Mouse (Mus musculus): ENCODE data around the gene Bloc1s5. TPM values are rescaled to one million over a fixed set of nuclear protein-coding genes. Genes with fewer than 3 reads are reported as not detected.
A peak's percentile ranks its signal among the peaks of the same experiment; 100 is the strongest.

Gene Bloc1s5
- polyA plus RNA-seq, 1 experiment from 2014 or later, result 24.7 TPM

DNA sequence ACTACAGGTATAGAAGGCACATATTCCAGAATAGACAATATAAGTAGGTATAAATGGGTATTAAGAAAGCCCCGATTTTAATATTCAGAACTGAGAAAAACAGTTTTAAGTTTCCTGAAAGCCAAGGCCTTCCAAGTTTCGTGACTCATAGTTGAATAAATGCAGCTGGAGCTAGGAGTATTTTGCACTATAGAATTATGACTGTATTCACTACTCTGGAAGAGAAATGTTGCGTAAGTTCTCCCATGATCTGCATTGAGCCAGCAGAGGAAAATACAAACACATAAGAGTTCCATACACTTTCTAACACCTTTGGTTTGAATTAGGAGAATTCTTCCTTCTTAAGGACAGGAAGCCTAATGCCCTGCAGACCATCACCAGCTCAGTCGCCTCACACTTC is 15.4 kb upstream of the Bloc1s5 start:
- Histone ChIP-seq H3K27me3 (replicated peaks; ENCODE audit: control insufficient read depth, insufficient read depth, low read length) (no peaks in the 10 kb centered on the region), H3K4me3 (ENCODE audit: low read length) (no peak overlapping the region), H3K9me3 (ENCODE audit: control insufficient read depth, low read length) (no peaks in the 10 kb centered on the region), H3K27ac (ENCODE audit: low read depth, low read length) (no peak overlapping the region), H3K9ac (ENCODE audit: low read depth, low read length) (no peak overlapping the region), H3K4me2 (ENCODE audit: low read length) (no peak overlapping the region), H3K4me1 (ENCODE audit: control insufficient read depth, insufficient read depth, low read depth, low read length) (no peaks in the 10 kb centered on the region), H3K36me3 (ENCODE audit: control insufficient read depth, insufficient read depth, low read length) (peaks cover 54% of the 10 kb centered on the region)
- no peak for ATAC-seq
- 94% methylated on average over 4 of the region's 4 CpGs for WGBS

DNA sequence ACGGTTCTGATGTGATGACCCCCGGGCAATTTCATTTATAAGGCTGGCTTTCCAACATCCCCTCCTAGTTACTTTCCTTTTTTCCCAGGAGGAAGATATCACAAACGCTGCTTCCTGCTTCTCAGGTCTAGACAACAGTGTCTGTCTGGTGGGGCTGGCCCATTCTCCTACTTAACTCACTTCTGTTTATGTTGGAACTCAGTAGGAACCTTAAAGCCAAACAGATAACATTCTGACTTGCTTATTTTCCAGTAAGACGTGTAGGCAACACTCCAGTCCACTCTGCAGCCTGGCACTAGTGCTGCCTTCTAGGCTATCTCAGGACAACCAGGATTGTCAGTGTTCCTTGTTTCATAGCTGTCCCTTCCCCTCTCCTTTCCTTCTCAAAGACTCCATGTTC is 14.2 kb upstream of the Bloc1s5 start:
- Histone ChIP-seq H3K27me3 (replicated peaks; ENCODE audit: control insufficient read depth, insufficient read depth, low read length) (no peaks in the 10 kb centered on the region), H3K4me2 (ENCODE audit: low read length) (no peak overlapping the region), H3K27ac (ENCODE audit: low read depth, low read length) (no peak overlapping the region), H3K4me3 (ENCODE audit: low read length) (no peak overlapping the region), H3K9ac (ENCODE audit: low read depth, low read length) (no peak overlapping the region), H3K9me3 (ENCODE audit: control insufficient read depth, low read length) (no peaks in the 10 kb centered on the region), H3K36me3 (ENCODE audit: control insufficient read depth, insufficient read depth, low read length) (peaks cover 52% of the 10 kb centered on the region), H3K4me1 (ENCODE audit: control insufficient read depth, insufficient read depth, low read depth, low read length) (no peaks in the 10 kb centered on the region)
- 92% methylated on average over 4 of the region's 4 CpGs for WGBS
- ATAC-seq, result no peak

DNA sequence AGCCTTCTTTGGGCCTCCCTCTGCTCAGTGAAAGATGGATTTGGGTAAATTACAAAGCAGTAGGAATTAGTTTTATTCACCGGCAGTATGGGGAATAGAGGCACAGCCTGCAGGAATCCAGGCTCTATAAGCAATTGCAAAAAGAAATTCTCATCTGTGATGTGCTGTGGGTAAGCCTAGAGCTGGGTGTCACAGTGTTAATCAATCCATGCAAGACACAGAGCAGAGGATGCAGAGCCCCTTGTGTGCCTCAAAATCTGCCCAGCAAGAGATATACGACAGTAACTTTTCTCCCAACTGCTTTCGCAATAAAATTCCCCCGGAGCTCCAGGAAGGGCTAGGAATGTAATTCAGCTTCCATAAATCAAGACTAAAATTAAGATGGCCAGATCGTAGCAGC is 6.5 kb upstream of the Bloc1s5 start:
- 83% methylated on average over 5 of the region's 5 CpGs for WGBS
- no peak for ATAC-seq
- H3K4me3 ChIP-seq (ENCODE audit: low read length), result no peak overlapping the region
- H3K4me1 ChIP-seq (ENCODE audit: control insufficient read depth, insufficient read depth, low read depth, low read length), result no peaks in the 10 kb centered on the region
- H3K9me3 ChIP-seq (ENCODE audit: control insufficient read depth, low read length), result no peaks in the 10 kb centered on the region
- peaks cover 25% of the 10 kb centered on the region for H3K36me3 ChIP-seq (ENCODE audit: control insufficient read depth, insufficient read depth, low read length)
- H3K9ac ChIP-seq (ENCODE audit: low read depth, low read length), result no peak overlapping the region
- no peak overlapping the region for H3K4me2 ChIP-seq (ENCODE audit: low read length)
- no peak overlapping the region for H3K27ac ChIP-seq (ENCODE audit: low read depth, low read length)
- H3K27me3 ChIP-seq (replicated peaks; ENCODE audit: control insufficient read depth, insufficient read depth, low read length), result no peaks in the 10 kb centered on the region

DNA sequence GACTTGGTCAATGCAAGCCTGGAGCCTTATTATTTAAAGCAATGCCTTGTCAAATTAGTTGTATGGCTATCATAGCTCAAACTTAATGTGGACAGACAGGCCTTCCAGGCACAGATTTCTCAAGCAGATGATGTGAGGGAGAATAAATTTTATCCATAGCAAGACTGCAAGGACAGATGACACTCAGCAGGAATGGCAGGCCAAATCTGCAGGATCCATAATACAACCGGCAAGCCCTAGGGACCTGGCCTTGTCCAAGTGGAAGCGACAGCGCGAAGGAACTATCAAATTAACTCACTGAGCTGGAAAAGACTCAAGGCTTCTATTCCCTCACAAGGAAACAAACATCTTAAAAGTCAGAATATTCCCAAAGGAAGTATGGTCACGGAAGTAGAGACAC is 6.1 kb upstream of the Bloc1s5 start:
- 85% methylated on average over 5 of the region's 5 CpGs for WGBS
- ATAC-seq, result no peak
- Histone ChIP-seq H3K4me2 (ENCODE audit: low read length) (no peak overlapping the region), H3K27me3 (replicated peaks; ENCODE audit: control insufficient read depth, insufficient read depth, low read length) (no peaks in the 10 kb centered on the region), H3K4me3 (ENCODE audit: low read length) (no peak overlapping the region), H3K9me3 (ENCODE audit: control insufficient read depth, low read length) (no peaks in the 10 kb centered on the region), H3K27ac (ENCODE audit: low read depth, low read length) (no peak overlapping the region), H3K9ac (ENCODE audit: low read depth, low read length) (no peak overlapping the region), H3K36me3 (ENCODE audit: control insufficient read depth, insufficient read depth, low read length) (peaks cover 23% of the 10 kb centered on the region), H3K4me1 (ENCODE audit: control insufficient read depth, insufficient read depth, low read depth, low read length) (no peaks in the 10 kb centered on the region)

DNA sequence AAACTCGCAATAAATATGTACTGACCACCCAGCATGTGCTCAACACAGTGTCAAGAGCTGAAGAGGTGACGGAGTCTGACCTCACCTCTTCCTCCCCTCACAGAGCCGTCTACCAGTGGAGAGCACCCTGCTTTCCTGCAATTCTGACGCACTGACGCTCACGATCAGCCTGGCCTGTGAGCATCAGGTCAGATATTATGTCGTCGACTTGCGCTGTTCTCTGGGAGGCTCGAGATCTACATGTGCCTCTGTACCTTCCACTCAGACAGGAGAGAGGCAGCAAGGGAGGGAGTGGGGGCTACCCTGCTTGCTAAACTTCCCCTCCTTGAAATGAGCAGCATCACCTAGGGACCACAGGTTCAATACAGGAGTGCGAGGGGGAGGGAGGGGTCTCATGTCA is 3.8 kb upstream of the Bloc1s5 start:
- Histone ChIP-seq H3K4me2 (ENCODE audit: low read length) (no peak overlapping the region), H3K9ac (ENCODE audit: low read depth, low read length) (no peak overlapping the region), H3K27me3 (replicated peaks; ENCODE audit: control insufficient read depth, insufficient read depth, low read length) (no peaks in the 10 kb centered on the region), H3K27ac (ENCODE audit: low read depth, low read length) (no peak overlapping the region), H3K4me3 (ENCODE audit: low read length) (no peak overlapping the region), H3K9me3 (ENCODE audit: control insufficient read depth, low read length) (no peaks in the 10 kb centered on the region), H3K4me1 (ENCODE audit: control insufficient read depth, insufficient read depth, low read depth, low read length) (peaks cover 5% of the 10 kb centered on the region), H3K36me3 (ENCODE audit: control insufficient read depth, insufficient read depth, low read length) (peaks cover 7% of the 10 kb centered on the region)
- ATAC-seq, result no peak
- 83% methylated on average over 11 of the region's 11 CpGs for WGBS

DNA sequence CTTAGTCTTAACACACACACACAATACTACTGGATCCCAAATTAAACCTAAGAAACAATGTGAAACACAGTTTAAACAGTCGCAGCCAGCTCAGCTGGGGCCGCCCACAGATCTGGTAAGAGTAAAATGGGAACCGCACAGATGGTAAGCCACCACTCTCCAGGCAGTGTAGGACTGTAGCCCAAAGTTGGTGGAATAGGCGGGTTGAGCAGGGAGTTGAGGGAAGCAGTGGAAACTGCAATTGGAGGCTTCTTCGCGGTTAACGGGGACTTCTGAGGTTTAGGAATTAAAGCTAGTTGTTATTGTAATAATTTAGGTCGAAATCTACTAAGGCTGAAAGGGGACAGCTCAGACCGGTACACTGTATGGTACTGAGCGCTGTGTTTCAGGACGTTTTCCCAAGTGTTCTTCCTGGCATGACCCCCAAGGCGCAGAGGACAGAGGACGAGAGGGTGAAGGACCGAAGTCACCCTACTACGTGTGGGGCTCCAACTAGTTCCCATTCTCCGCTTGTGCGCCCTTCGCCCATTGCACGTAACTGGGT is 581 bp downstream of the Bloc1s5 start:
- H3K4me2 ChIP-seq (ENCODE audit: low read length), result peak overlapping the region; percentile 50
- peak overlapping the region; percentile 82 for H3K9ac ChIP-seq (ENCODE audit: low read depth, low read length)
- ATAC-seq, result peak; percentile 83
- H3K27ac ChIP-seq (ENCODE audit: low read depth, low read length), result peak overlapping the region; percentile 73
- no peaks in the 10 kb centered on the region for H3K9me3 ChIP-seq (ENCODE audit: control insufficient read depth, low read length)
- H3K27me3 ChIP-seq (replicated peaks; ENCODE audit: control insufficient read depth, insufficient read depth, low read length), result no peaks in the 10 kb centered on the region
- peak overlapping the region; percentile 66 for H3K4me3 ChIP-seq (ENCODE audit: low read length)
- under 1% methylated on average over 19 of the region's 19 CpGs for WGBS
- H3K4me1 ChIP-seq (ENCODE audit: control insufficient read depth, insufficient read depth, low read depth, low read length), result peaks cover 5% of the 10 kb centered on the region
- H3K36me3 ChIP-seq (ENCODE audit: control insufficient read depth, insufficient read depth, low read length), result no peaks in the 10 kb centered on the region

DNA sequence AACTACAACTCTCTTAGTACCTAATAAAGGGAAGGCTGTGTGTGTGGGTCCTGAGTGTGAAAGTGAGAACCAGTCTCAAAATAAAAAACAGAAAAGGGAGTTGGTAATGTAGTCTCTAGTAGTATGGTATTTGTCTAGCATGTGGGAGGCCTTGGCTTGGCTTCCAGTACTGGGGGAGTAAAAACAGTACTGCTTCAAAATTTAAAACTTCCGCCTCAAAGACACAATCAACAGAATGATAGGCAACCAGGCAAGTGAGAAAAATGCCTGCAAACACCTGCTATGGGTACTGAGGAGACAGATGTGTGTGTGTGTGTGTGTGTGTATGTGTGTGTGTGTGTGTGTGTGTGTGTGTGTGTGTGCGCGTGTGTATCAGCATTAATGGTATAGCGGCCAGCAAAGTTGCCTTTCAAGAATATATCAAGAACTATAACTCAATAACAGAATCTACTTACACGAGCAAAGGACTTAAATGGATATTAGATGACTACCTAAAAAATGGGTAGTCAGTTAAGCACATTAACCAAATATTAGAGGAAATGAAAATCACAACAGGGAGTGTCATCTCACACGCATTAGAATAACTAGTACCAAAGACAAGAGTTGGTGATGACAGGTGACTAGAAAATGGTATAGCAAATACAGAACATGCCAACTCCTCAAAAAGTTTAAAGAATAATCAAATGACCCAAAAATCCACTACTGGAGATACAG is 1.5 kb downstream of the Bloc1s5 start:
- H3K27me3 ChIP-seq (replicated peaks; ENCODE audit: control insufficient read depth, insufficient read depth, low read length), result no peaks in the 10 kb centered on the region
- 97% methylated on average over 6 of the region's 6 CpGs for WGBS
- H3K27ac ChIP-seq (ENCODE audit: low read depth, low read length), result no peak overlapping the region
- no peak overlapping the region for H3K4me3 ChIP-seq (ENCODE audit: low read length)
- H3K4me1 ChIP-seq (ENCODE audit: control insufficient read depth, insufficient read depth, low read depth, low read length), result peaks cover 5% of the 10 kb centered on the region
- no peak overlapping the region for H3K9ac ChIP-seq (ENCODE audit: low read depth, low read length)
- no peaks in the 10 kb centered on the region for H3K36me3 ChIP-seq (ENCODE audit: control insufficient read depth, insufficient read depth, low read length)
- H3K4me2 ChIP-seq (ENCODE audit: low read length), result peak overlapping the region; percentile 50
- no peaks in the 10 kb centered on the region for H3K9me3 ChIP-seq (ENCODE audit: control insufficient read depth, low read length)
- ATAC-seq, result no peak

DNA sequence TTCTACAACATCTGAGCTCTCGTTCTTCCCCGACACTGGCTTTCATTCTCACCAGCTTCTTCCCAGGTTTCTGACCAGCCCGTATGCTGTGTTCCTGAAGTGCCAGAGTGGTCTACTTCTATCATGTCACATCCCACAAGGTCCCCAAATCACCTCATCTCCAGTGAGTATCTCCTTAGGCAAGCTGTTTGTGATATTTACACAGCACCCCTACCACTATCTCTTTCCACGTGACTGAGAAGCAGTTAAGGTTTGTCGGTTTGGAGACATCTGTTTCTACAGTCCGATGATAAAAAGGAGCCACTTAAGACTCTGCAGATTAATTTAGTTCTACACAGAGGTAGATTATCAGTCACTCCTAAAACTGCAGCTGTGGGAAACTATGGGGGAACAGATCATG is 2.4 kb downstream of the Bloc1s5 start:
- 92% methylated on average over 6 of the region's 6 CpGs for WGBS
- no peak overlapping the region for H3K4me3 ChIP-seq (ENCODE audit: low read length)
- no peak for ATAC-seq
- no peaks in the 10 kb centered on the region for H3K9me3 ChIP-seq (ENCODE audit: control insufficient read depth, low read length)
- no peak overlapping the region for H3K9ac ChIP-seq (ENCODE audit: low read depth, low read length)
- no peaks in the 10 kb centered on the region for H3K27me3 ChIP-seq (replicated peaks; ENCODE audit: control insufficient read depth, insufficient read depth, low read length)
- no peak overlapping the region for H3K27ac ChIP-seq (ENCODE audit: low read depth, low read length)
- peaks cover 5% of the 10 kb centered on the region for H3K4me1 ChIP-seq (ENCODE audit: control insufficient read depth, insufficient read depth, low read depth, low read length)
- no peaks in the 10 kb centered on the region for H3K36me3 ChIP-seq (ENCODE audit: control insufficient read depth, insufficient read depth, low read length)
- H3K4me2 ChIP-seq (ENCODE audit: low read length), result no peak overlapping the region

DNA sequence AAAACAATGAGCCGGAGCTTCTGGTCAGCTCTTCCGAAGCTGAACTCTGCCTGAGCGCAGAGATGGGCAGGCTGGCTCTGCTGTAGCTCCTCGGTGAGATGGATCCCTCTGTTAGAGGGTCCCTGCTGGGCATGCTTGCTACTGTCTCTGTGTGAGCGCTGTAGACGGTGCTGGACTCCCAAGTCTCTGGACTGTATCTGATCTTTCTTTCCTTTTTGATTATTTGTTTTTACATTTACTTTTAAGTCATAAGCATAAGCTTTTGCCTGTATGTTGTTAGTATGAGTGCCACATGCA is 8.7 kb downstream of the Bloc1s5 start:
- H3K27me3 ChIP-seq (replicated peaks; ENCODE audit: control insufficient read depth, insufficient read depth, low read length), result no peaks in the 10 kb centered on the region
- no peak overlapping the region for H3K27ac ChIP-seq (ENCODE audit: low read depth, low read length)
- no peaks in the 10 kb centered on the region for H3K36me3 ChIP-seq (ENCODE audit: control insufficient read depth, insufficient read depth, low read length)

More for the DNA sequence above, 8.7 kb downstream of the Bloc1s5 start:
- H3K9me3 ChIP-seq (ENCODE audit: control insufficient read depth, low read length), result no peaks in the 10 kb centered on the region
- 20% methylated on average over 6 of the region's 6 CpGs for WGBS
- no peaks in the 10 kb centered on the region for H3K4me1 ChIP-seq (ENCODE audit: control insufficient read depth, insufficient read depth, low read depth, low read length)
- no peak overlapping the region for H3K9ac ChIP-seq (ENCODE audit: low read depth, low read length)
- no peak for ATAC-seq
- H3K4me2 ChIP-seq (ENCODE audit: low read length), result no peak overlapping the region
- H3K4me3 ChIP-seq (ENCODE audit: low read length), result no peak overlapping the region
